Mouse (Mus musculus): ENCODE measurements around the gene Ercc6.

GRCm38 (mm10) chr14:32627271-32627670, 114.0 kb downstream of the Ercc6 start:
- TF ChIP-seq CTCF (IDR thresholded peaks at IDR 0.05; ENCODE audit: low read depth) (no peak), EP300 (optimal IDR thresholded peaks at IDR 0.05) (no peak)

Data from stomach, postnatal 0 days (tissue).